Mouse (Mus musculus) heart, adult 2 months (tissue): ENCODE data around the gene Zar1l. TPM values are rescaled to one million over a fixed set of nuclear protein-coding genes. Genes with fewer than 3 reads are reported as not detected.

ENCODE experiments used
- DNase-seq, 2 experiments: peaks; one replicate each; pipeline ENCODE4 v3.0.0; 2021
- H3K27ac ChIP-seq: fragments of 200-600 bp; 2 replicates; pipeline ENCODE4 v1.8.1; 2022
- H3K27me3 ChIP-seq: fragments of 200-500 bp; 2 replicates; pipeline ENCODE4 v1.6.1; 2012; ENCODE audit warnings: mild to moderate bottlenecking, low read length, inconsistent platforms, mixed read lengths; ENCODE audit not compliant: control insufficient read depth, insufficient read depth
- H3K36me3 ChIP-seq: fragments of 200-500 bp; 2 replicates; pipeline ENCODE4 v1.6.1; 2012; ENCODE audit warnings: low read length, inconsistent platforms; ENCODE audit not compliant: control insufficient read depth, insufficient read depth
- H3K4me1 ChIP-seq: fragments of 200-500 bp; 2 replicates; pipeline ENCODE4 v1.6.1; 2011; ENCODE audit warnings: low read length; ENCODE audit not compliant: control insufficient read depth, insufficient read depth
- H3K4me3 ChIP-seq: fragments of 200-600 bp; 2 replicates; pipeline ENCODE4 v1.8.1; 2022
- H3K79me2 ChIP-seq: fragments of 200-500 bp; replicated peaks from 2 replicates; pipeline ENCODE4 v1.6.1; 2012; ENCODE audit warnings: mild to moderate bottlenecking, inconsistent platforms, low read length, moderate library complexity, mixed read lengths; ENCODE audit not compliant: control insufficient read depth, insufficient read depth
- H3K9ac ChIP-seq: fragments of 200-500 bp; 2 replicates; pipeline ENCODE4 v1.6.1; 2012; ENCODE audit warnings: low read depth, mild to moderate bottlenecking, control low read depth, inconsistent platforms, low read length, mixed read lengths
- CTCF ChIP-seq: fragments of 200-600 bp; IDR thresholded peaks from 2 replicates; pipeline ENCODE4 v1.8.1; 2022; ENCODE audit warnings: antibody characterized with exemption, mild to moderate bottlenecking, moderate library complexity
- EP300 ChIP-seq: fragments of 200-500 bp; IDR thresholded peaks from 2 replicates; pipeline ENCODE4 v1.6.1; 2011; ENCODE audit warnings: low read depth, low read length, control low read depth; ENCODE audit not compliant: insufficient read depth
- POLR2A ChIP-seq: fragments of 200-500 bp; IDR thresholded peaks from 2 replicates; pipeline ENCODE4 v1.6.1; 2011; ENCODE audit warnings: mild to moderate bottlenecking, low read depth, low read length, control low read depth; ENCODE audit not compliant: insufficient read depth
- WGBS: fragments of 180-500 bp; shearing (Covaris S2); methylation state at CpG from one replicate; pipeline ENCODE4 v1.1.7; 2018; 5-methylcytosine and 5-hydroxymethylcytosine counted together
- intact Hi-C: fragments of 180-260 bp; cut with DNase I; formaldehyde crosslinking; loops from one replicate; pipeline ENCODE4 v1.15.1; 2025
- polyA plus RNA-seq: library from polyadenylated mRNA; depleted of rRNA; stranded (reverse); fragments of >200 nt; gene quantifications from 2 replicates; pipeline ENCODE4 v1.2.3, GENCODE M21; 2012
- total RNA-seq, 2 experiments: library from RNA; stranded (reverse); gene quantifications; 2 replicates each; pipeline ENCODE4 v1.2.3; 2021

The Zar1l gene
- total and polyA plus RNA-seq, 3 experiments, result not detected

GRCm38 (mm10) chr5:150522867-150523234 lies 4.9 kb upstream of the Zar1l start:
- Histone ChIP-seq H3K9ac (peak overlapping the region; percentile 87), H3K27me3 (no peaks in the 10 kb centered on the region), H3K4me1 (no peaks in the 10 kb centered on the region), H3K79me2 (no peaks in the 10 kb centered on the region), H3K4me3 (peak overlapping the region; percentile 74), H3K27ac (peak overlapping the region; percentile 74), H3K36me3 (no peaks in the 10 kb centered on the region)
- TF ChIP-seq EP300 (no peak), POLR2A (no peak), CTCF (no peak)
- no peak for DNase-seq
- intact Hi-C loops, result loop anchor here (2.0 to 5.0 kb wide), 2 partner anchors 69 to 142 kb away; no protein-coding TSS in a partner anchor
- 5% methylated on average over 11 of the region's 11 CpGs for WGBS

DNA sequence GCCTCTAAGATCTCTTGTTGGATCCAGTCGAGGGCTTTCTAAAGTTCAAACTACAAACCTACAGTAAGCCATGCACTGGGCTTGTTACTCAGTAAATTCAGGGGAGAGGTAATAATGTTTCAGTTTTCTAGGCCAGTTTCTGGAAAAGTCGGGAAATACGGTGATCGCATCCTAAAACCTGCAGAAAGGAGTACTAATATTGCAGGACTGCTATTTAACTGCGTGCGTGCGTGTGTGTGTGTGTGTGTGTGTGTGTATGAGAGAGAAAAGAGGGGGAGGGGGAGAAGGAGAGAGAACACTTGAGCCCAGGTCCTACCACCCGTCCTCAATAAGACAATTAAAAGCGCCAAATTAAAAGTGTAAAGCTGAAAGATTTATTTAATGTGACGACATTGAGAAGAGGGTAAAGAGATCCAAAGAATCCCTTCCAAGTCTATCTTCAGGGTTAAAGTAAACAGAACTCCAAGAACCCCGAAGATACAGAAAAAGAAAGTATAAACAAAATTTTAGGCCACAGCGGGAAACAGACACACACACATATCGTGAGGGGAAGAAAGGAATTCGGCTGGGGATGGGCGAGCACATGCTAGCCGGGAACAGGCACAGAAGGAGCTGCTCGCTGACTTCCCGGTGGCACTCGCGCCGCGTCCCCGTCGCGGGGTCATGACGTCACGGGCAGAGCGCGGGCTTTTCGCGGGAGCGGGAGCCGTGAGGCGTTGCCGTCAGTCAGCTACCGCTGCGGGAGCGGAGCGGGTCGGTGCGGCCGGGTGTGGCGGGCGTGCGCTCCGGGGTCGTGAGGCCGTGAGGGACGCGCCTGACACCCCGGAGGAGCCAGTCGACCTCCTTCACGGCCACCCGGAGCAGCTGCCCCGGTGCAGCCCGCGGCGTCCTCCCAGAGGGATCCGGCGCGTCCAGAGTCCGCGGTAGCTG lies 4.2 kb upstream of the Zar1l start, which contains the start of gene Brca2:
Gene Brca2 (plus strand): TSS at position 694 of the 930 bp plus-strand sequence.
- peak within 1 kb of the TSS; percentile 74 for H3K27ac ChIP-seq
- H3K79me2 ChIP-seq, result no peaks in the 10 kb centered on the region
- peak within 1 kb of the TSS; percentile 87 for H3K9ac ChIP-seq
- H3K36me3 ChIP-seq, result no peaks in the 10 kb centered on the region
- 4% methylated on average over 63 of the region's 63 CpGs for whole genome bisulfite sequencing
- intact Hi-C loops, result loop anchor here (2.0 to 5.0 kb wide), 2 partner anchors 70 to 143 kb away; no protein-coding TSS in a partner anchor
- TF ChIP-seq CTCF, result no peak
- peak; percentile 82 for TF ChIP-seq POLR2A
- 0 out of 2 replicates have a peak, but pooled peaks have one; percentile 42 for TF ChIP-seq EP300
- peak; percentile 91 to 95 for DNase-seq
- H3K4me1 ChIP-seq, result no peaks in the 10 kb centered on the region
- no peaks in the 10 kb centered on the region for H3K27me3 ChIP-seq
- H3K4me3 ChIP-seq, result peak within 1 kb of the TSS; percentile 74

DNA sequence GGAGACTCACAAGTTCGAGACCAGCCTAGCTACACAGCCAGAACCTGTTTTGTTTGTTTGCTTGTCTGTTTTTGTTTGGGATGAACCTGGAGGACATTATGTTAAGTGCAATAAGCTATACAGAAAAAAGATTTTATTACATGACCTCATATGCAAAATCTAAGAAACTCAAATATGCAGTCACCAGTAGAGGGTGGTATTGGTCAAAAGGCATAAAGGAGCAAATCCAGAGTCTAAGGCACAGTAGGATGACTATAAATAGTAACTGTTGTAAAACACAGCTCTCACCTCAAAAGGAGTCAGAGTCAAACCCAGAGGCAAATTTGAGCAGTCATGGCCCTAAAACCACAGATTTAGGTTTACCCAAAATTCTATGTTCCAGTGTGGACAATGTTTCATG lies 1.6 kb upstream of the Zar1l start:
- TF ChIP-seq EP300 (no peak), CTCF (peak; percentile 68), POLR2A (no peak)
- no peaks in the 10 kb centered on the region for H3K79me2 ChIP-seq
- H3K9ac ChIP-seq, result no peak overlapping the region
- H3K27me3 ChIP-seq, result no peaks in the 10 kb centered on the region
- H3K27ac ChIP-seq, result no peak overlapping the region
- intact Hi-C loops, result no loop called here
- WGBS, result 93% methylated on average over 1 of the region's 1 CpGs
- DNase-seq, result no peak
- H3K4me1 ChIP-seq, result no peaks in the 10 kb centered on the region
- no peak overlapping the region for H3K4me3 ChIP-seq
- no peaks in the 10 kb centered on the region for H3K36me3 ChIP-seq

DNA sequence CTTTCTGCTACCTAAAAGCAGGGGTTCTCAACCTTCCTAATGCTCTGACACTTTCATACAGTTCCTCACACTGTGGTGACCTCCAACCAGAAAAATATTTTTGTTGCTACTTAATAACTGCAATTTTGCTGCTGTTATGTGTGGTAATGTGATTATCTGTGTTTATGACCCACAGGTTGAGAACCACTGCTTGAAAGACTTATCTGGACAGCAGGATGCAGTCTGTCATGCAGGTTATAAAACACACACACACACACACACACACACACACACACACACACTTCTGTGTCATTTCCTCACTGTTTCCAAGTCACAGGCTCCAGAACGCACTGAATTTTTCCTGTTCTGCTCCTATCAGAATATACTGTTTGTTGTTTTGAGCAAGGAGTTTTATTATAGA lies 3.9 kb downstream of the Zar1l start:
- Histone ChIP-seq H3K4me1 (no peaks in the 10 kb centered on the region), H3K27ac (no peak overlapping the region), H3K79me2 (no peaks in the 10 kb centered on the region), H3K9ac (no peak overlapping the region), H3K27me3 (no peaks in the 10 kb centered on the region), H3K36me3 (no peaks in the 10 kb centered on the region), H3K4me3 (no peak overlapping the region)
- no peak for DNase-seq
- WGBS, result 48% methylated on average over 1 of the region's 1 CpGs
- intact Hi-C loops, result no loop called here
- TF ChIP-seq EP300 (no peak), POLR2A (no peak), CTCF (no peak)

GRCm38 (mm10) chr5:150513264-150513663 lies 4.7 kb downstream of the Zar1l start:
- Histone ChIP-seq H3K4me3 (no peak overlapping the region), H3K4me1 (no peaks in the 10 kb centered on the region), H3K36me3 (no peaks in the 10 kb centered on the region), H3K27me3 (no peaks in the 10 kb centered on the region), H3K27ac (no peak overlapping the region), H3K79me2 (no peaks in the 10 kb centered on the region), H3K9ac (no peak overlapping the region)
- no peak for TF ChIP-seq POLR2A
- intact Hi-C loops, result no loop called here
- WGBS, result 88% methylated on average over 4 of the region's 4 CpGs
- DNase-seq, result no peak

GRCm38 (mm10) chr5:150510451-150511225 lies 7.3 kb downstream of the Zar1l start:
- Histone ChIP-seq H3K9ac (no peak overlapping the region), H3K36me3 (no peaks in the 10 kb centered on the region), H3K4me3 (no peak overlapping the region), H3K27ac (no peak overlapping the region), H3K4me1 (no peaks in the 10 kb centered on the region), H3K27me3 (no peaks in the 10 kb centered on the region), H3K79me2 (no peaks in the 10 kb centered on the region)
- 72% methylated on average over 6 of the region's 6 CpGs for WGBS
- TF ChIP-seq CTCF, result no peak
- TF ChIP-seq POLR2A, result no peak
- no peak for TF ChIP-seq EP300
- no peak for DNase-seq
- intact Hi-C loops, result no loop called here
